Mouse (Mus musculus) 3T3-L1 (cell line): ENCODE results near the gene Cstad.

Experiments used
- DNase-seq: peaks from one replicate; pipeline ENCODE4 v3.0.0-alpha.2; 2015; ENCODE audit warnings: low read depth, low spot score

The Cstad gene

DNA sequence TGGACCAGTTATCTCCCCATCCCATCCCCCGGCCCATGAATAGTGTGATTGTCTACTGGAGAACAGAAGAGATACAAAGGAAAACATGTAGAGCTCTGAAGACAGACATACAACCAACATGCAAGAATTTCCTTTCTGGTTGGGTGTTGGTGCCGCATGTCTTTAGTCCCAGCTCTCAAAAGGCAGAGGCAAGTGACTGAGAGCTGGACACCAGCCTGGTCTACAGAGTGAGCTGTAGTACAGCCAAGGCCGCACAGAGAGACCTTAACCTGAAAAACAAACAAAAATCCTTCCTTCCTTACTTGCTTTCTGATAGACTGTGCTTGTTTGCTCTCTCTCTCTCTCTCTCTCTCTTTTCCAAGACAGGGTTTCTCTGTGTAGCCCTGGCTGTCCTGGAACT lies 32.5 kb downstream of the Cstad start:
- DNase-seq, result no peak

DNA sequence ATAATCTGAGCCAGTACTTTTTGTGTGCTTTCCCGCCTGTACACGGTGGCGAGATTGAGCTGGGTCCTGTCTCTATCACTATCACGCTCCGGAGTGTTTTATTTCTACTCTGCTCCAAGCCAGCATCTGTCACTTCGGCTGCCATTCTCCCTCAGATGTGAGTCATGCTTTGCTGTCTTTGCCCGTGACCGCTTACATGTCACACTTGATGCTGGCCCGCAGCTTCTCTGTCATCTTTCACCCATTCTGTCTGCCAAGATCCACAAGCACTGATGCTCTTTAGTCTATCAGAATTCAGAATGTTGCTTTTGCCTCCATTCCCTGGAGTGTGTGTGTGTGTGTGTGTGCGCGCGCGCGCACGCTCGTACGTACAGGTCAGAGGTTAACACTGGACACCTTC lies 33.5 kb downstream of the Cstad start:
- peak; percentile 33 for DNase-seq

DNA sequence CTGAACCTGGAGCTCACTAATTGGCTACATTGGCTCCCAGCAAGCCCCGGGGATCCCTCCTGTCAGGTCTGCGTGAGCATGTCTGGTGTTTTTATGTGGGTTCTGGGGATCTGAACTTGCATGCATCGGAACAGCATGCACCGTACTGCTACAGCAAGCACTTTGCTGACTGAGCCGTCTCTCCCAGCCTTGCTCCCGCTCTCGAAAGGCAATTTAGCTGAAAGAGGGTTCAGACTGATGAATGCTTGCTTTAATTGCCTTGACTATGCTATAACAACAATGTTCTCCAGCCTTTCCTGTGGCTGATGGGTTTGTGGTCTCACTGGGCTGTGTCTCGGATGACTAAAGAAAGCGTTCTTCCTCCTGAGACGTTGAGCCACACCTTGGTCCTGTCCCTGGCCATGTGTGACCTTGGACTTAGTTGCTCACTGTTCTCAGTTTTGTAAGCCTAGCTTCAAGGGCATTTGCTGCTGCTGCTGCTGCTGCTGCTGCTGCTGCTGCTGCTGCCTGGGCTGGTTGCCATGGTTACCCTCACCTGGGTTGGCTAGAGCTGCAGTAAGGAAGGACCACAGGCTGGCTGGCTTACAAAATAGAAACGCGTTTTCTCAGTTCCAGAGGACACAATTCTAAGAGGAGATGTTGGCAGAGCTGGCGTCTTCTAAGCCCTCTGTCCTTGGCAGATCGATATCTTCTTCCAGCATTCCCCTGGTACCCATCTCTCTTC lies 34.4 kb downstream of the Cstad start:
- no peak for DNase-seq

DNA sequence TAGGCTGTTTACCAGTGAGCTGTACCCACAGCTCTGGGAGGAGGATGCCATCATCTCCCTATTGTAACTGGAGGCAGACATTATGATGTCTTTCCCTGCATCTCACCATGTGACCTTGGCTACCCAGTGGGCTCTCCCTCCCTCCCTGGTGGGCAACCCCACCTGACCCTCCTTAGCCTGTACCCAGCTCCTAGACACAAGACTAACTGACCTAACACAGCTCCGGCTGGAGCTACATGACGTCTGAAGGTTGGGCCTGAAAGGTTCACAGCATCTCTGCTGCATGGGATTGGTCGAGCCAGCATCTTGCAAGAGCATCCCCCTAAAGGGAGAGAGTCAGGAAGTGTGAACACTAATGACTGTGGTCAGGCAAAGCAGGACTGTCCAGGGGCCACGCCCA lies 35.0 kb downstream of the Cstad start:
- DNase-seq, result no peak

DNA sequence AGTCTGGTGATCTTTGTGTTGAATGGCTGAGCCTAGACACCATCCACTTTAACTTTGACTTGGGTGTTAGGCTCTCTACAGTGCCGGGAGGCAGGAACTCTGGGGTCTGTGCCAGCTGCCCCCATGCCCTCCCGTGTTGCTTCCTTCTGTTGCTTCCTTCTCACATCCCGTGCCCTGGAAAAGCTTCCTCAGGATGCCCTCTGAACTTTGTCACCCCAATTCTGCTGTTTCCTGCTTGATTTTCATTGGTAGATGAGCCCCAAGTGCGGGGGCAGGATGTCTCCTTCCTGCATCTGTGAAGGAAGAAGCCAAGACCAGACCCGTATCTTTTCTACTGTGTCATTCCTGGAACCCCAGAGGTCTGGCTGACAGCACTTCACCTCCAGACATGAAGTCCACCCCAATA lies 41.4 kb downstream of the Cstad start:
- DNase-seq, result no peak

DNA sequence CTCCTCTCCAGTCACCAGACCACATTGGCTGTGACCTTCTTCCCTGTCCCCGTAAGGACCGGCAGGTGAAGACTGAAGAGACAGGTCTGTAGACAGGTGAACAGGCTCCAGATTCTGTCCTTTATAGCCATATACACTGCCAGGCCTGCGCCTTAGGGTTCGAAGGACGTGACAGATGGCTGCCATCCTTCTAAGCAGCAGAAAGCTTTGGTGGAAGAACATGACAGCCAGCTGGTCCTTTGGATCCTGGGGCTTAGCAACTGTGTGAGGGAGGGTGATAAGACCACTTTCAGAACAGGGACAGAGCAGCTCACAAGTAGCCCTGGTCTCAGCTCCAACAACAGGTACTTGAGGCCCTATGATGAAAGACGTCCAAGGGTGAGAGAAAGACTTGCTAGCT lies 43.2 kb downstream of the Cstad start:
- DNase-seq, result no peak

DNA sequence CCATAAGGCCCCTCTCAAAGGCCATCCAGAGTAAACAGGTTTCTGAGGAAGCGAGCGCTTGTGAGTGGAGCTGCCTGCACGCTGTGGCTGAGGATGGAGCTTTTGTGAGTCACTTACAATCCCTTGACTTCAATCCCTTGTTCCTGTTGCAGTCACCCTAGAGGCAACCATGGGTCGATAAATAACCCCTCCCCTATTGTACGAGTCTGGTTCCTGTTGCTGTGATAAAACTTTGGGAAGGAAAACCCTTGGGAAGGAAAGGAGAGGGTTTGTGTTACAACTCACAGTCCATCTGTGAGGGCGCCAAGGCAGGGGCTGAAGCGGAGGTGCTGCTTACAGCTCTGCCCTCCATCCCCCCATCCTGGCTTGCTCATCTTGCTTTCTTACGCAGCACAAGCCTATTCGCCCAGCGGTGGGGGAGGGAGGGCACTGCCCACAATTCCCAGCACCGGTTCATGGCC lies 45.2 kb downstream of the Cstad start:
- DNase-seq, result no peak

DNA sequence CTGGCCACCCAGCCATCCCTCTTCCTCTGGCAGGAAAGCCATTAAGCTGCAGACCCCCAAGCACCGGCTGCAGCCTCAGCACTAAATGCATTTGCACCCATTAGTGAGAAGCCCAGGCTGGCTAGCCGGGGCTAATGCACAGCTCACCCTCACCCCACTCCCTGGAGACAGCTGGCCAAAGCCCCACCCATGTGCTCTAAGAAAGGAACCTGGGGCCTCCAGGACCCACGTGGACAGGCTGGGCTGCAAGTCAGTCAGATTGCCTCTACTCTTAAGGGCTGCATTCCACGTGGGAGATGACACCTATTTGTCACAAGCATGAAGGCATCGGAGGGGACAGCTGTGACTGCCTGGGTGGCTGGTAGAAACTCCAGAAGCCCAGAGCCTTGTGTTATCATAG lies 48.0 kb downstream of the Cstad start:
- no peak for DNase-seq

DNA sequence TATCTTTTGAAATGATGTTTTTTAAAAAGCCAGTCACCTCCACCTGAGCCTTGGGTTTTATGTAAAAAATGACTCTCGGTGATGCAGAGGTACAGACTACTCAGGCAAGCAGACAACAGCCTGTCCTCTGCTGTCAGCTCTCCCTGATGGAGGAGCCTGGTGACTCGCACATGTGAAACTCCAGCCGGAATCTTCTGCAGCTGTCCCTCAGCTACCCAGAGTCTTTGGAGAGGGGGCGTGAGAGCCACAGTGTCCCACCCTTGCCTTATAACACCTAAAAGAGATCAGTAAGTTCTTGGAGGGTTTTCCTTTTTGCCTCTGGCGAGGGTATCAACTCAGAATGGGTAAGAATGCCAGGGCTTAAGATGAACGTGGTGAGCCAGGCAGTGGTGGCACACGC lies 48.6 kb downstream of the Cstad start:
- peak; percentile 30 for DNase-seq

DNA sequence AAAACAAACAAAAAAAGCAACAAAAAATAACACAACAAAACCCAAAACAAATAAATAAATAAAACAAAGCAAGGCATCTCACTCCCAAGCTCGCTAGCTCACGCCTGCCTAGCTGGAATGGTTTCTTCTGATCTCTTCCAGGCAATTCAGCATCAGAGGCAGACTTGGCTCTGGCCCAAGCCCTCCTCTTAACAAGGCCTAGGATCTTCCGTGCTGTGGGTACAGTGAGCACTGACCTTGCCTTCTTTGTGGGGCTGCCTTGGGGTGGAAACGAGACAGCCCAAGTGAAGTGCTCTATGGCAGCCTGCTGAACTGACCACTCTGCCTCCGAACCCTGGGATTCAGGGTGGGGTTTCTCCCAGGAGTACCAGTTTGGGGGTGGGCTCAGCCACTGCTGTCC lies 52.0 kb downstream of the Cstad start:
- DNase-seq, result peak; percentile 16

DNA sequence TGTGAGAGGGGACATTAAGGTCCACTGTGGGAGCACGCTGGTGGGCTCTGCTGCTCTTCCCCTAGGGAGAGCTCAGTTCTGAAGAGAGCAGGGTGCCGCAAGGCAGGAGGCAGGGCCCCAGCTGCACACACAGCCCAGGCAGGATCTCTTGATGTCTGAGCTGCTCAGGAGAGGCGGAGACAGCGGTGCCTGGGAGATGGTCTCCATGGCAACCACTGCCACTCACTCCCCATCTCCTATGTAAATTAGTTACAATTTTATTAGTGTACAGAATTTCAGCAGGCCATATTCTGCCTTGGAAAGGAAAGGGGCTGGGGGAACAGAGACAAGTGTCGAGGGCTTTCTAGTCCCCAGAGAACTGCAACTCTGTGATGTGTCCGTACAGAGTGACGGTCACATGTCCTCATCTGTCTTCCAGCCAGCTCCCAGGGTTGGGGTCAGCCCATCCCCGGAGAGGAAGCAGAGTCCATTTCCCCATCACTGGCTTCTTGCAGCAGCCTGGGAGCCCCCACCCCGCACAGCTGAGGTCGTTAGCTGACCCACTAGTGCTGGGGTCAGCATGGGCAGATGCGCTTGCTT lies 52.6 kb downstream of the Cstad start:
- DNase-seq, result peak; percentile 31

DNA sequence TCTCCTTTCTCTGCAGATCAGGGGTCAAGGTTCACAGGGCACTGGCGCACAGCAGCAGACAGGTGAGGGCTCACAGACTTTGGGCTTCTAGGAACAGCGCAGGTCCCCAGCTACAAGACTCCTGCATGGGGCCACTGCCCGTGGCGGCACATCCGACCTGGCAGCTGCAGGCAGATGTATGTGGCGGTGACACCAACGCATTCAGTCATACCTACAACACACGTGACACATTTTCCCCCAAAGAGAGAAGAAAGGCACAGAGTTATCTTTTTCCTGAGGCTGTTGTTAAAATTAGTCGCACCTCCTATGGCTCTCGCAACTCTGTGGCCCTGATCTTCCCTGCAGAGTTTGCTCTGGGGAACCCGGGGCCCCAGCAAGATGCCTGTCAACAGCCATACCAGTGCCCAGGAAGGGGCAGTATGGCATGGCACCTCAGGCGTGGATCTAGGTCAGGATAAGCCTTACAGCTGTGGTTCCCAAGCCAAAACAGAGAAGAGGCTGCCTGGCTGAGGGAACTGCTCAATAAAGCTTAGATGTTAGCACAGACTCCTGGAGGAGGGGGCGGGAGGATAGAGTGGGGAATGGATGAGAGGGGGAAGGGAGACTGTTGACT lies 53.1 kb downstream of the Cstad start:
- DNase-seq, result no peak

DNA sequence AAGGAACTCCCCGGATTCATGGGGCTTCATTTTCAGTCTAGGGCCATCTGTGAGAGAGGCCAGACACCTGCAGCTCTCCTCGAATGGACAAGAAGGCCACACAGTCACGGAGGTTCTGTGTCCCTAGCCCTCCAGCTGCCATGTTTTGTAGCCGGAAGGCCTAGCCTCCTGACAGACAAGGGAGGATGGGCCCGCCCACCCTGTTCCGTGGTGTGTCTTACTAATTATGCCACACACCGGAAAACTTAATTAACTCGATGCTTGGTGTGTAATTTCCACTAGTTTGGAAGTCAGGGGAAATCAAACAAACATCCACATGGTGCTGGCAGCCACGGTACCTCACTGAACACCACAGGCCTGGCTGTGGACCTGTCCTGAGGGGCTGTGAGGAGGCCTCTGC lies 55.4 kb downstream of the Cstad start:
- DNase-seq, result no peak

DNA sequence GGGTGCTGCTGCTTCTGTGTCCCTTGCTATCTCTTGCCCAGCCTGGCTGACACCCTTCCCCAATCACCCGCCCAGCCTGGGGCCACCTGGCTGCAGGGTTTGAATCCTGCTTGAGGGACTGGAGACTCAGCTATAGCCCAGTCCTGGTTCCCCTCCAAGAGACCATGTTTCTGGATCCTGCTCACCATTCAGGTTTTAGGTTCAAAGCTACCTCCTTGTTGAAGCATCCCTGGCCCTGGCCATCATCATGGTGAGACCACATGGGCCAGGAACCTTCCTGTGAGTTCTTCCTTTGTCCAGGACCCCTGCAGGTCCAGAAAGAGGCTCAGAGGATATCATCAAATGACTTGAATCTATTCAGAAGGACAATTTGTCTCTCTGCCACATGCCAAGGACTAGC lies 57.0 kb downstream of the Cstad start:
- no peak for DNase-seq

DNA sequence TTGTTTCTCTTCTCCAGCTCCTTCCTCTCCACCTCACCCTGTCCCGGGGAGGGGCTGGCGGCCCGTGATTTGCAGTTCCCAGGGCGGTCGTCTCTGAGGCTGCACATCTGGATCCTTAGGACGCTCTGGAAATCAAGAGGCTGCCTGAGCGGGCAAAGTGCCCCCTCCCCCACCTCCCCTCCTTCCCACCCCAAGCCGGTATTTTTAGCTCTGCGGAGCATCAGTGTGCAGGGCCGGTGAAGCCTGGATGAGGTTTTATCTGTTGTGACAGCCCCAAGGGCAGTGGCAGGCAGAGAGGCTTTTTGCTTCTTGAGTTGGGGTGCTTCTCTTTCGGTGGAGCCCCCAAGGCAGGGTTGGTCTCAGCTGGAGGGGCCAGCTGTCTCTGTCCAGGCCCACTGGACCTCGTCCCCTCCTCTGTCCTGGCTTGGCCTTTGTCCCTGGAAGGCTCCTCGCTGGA lies 57.8 kb downstream of the Cstad start:
- no peak for DNase-seq

DNA sequence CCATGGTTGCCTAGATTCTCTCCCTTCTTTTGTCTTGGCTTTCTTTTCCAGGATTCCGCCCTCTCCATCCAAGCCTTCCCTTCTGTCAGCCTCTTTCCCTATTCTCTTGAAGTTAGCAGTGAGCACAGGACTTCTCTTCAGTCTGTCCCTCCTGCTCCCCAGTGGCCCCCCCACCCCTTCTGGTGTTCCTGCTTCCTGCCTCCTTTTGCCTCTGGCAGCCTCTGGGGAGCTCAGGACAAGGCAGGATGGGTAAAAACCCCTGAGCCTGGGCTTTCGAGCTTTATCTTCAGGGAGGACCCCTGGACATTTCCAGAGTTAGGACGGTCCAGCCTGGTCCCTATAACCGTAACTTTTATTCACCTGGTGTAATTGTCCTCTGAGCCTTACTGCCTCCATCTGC lies 58.2 kb downstream of the Cstad start:
- DNase-seq, result no peak

DNA sequence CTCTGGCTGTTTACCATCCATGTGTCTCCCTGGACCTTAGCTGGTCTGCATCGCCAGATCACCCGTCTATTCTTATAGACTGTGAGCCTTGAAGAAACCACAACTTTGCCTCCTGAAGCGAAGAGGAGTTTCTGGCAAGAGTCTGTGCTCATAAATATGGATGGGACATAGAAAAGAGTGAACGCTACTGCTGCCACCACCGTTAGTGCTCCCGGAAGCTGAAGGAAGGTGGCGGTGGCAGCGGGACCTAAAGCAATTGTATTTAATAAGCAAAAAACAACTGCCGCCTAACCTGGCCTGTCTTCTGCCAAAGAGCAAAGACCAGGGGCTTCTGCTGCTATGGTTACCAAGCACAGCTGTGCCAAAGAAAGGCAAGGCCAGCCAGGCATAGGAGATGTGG lies 59.3 kb downstream of the Cstad start:
- DNase-seq, result no peak

DNA sequence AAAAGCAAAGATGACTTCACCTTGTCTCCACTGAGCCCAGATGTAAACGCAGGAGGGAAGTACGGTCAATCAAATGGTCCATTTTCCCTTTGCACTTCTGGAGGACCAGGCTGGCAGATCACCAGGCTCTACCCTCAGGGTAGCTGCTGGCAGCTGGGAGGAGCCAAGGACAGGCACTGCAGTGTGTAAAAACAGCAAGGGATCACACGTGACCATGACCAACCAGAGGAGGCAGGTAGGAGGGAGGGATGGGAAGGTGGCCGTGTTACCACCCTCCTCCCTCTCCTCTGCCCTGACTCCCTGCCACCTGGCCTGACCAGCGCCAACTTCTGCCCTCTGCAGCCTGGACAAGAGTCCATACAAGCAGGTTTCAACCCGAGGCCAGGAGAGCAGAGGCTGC lies 59.7 kb downstream of the Cstad start:
- DNase-seq, result no peak

DNA sequence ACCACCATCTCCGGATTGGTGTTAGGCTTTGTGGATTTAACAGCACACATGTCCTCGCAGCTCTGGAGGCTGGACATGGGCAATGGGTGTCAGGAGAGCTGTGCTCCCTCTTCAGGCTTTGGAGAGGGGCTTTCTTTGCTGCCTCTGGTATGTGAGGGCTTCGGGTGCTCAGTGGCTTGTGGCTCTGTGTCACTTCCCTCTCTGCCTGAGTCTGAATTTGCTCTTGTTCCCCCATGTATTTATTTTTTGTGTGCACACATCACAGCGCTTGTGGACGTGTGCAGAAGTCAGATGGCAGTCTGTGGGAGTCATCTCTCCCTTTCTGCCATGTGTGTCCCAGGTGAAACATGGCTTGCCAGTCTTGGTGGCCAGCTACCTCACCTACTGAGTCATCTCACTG lies 60.9 kb downstream of the Cstad start:
- no peak for DNase-seq

DNA sequence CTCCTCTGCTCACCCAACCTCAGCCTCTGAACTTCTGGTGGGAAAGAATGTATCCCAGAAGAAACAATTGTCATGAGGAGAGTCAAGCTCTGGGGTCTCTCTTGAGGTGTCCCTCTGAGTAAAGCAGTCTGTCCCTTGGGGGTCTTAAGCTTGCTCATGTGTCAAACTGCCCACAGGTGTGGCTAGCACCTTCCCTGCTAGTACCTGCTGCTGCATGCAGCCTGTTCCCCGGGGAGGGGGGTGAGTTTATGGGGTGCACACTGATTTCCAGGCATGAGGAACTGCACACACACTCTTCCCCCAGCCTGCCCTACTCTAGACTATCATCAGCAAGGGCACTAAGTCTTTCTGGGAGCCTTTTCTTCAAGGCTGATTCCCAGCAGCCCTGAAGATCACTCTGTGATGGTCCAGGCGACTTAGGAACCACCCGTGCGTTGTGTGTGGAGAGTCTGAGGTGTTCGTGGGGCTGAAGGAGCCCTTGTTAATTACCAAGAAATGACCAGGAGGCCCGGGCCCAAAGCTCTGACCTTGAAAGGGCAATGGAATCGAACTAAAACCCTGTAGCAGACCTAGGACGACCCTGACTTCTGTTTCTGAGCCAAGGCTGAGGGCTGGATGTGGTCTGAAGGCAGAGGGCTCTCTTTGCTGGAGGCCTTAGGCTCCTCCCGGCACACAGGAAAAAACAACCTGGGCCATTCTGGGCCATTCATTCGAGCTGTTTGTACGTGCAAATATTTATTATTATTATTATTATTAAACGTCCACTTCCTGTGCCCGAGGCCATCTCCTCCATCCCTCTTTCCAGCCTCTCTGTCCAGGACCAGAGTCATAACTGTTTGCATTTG lies 62.1 kb downstream of the Cstad start:
- DNase-seq, result no peak

DNA sequence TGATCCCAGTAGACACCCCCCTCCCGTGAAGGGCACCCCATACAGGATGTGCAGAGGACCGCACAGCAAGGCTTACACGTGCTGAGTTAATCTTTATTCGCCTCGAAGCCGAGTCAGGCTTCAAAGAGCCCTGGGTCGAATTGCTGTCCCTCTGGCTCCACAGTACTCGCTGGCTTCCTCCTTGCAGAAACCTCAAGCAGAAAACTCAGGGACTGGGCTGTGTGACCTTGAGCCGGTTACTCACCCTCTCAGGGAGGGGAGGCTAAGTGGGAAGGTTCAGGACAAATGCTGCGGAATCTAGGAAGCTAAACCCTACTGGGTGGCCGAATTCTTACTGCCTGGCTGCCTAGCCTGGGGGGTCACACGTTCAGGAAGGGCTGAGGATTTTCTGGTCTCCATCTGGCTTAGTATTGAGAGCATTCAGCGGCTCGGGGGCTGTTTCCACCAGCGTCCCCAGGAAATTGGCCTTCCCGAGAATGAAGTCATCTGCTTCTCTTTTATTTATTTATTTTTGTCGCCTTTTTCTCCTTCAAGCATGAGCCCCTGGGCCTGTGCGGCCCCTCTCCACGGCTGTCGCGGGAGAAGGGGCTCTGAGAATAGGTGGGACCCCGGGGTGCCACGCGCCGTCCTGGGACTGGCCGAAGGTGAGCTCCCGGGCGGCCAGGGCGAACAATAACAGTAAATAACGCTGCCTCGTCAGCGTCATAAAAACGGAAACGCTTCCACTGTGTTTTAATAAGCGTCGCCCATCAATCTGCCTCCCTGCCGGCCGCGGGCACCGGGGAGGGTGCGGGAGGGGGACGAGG lies 63.0 kb downstream of the Cstad start:
- DNase-seq, result peak; percentile 77
